Mouse (Mus musculus) midbrain, embryonic 15.5 days (tissue): Measurements from ENCODE around the gene Mgat5. TPM values are rescaled to one million over a fixed set of nuclear protein-coding genes. Genes with fewer than 3 reads are reported as not detected.

Source experiments
- ATAC-seq: fragments of 200-750 bp; cut with Nextera tagmentation; replicated peaks from 2 replicates; pipeline ENCODE4 v1.8.0; 2017; ENCODE audit warnings: moderate TSS enrichment
- H3K27ac ChIP-seq: fragments of 300-500 bp; sonication (generic); 2 replicates; pipeline ENCODE4 v1.5.1; 2015; ENCODE audit warnings: mild to moderate bottlenecking, inconsistent platforms
- H3K27me3 ChIP-seq: fragments of 300-500 bp; sonication (generic); replicated peaks from 2 replicates; pipeline ENCODE4 v1.6.1; 2015; ENCODE audit warnings: inconsistent platforms
- H3K36me3 ChIP-seq: fragments of 300-500 bp; sonication (generic); replicated peaks from 2 replicates; pipeline ENCODE4 v1.6.1; 2015; ENCODE audit warnings: inconsistent platforms
- H3K4me1 ChIP-seq: fragments of 300-500 bp; sonication (generic); 2 replicates; pipeline ENCODE4 v1.6.1; 2015; ENCODE audit warnings: inconsistent platforms
- H3K4me2 ChIP-seq: fragments of 300-500 bp; sonication (generic); 2 replicates; pipeline ENCODE4 v1.6.1; 2015; ENCODE audit warnings: inconsistent platforms, mild to moderate bottlenecking, moderate library complexity
- H3K4me3 ChIP-seq: fragments of 300-500 bp; sonication (generic); 2 replicates; pipeline ENCODE4 v1.5.1; 2015; ENCODE audit warnings: mild to moderate bottlenecking, inconsistent platforms
- H3K9ac ChIP-seq: fragments of 300-500 bp; sonication (generic); 2 replicates; pipeline ENCODE4 v1.6.1; 2015; ENCODE audit warnings: mild to moderate bottlenecking, inconsistent platforms
- H3K9me3 ChIP-seq: fragments of 300-500 bp; sonication (generic); 2 replicates; pipeline ENCODE4 v1.6.1; 2016; ENCODE audit warnings: inconsistent platforms
- WGBS: fragments of 180-500 bp; shearing (Covaris S2); methylation state at CpG from one replicate; pipeline ENCODE4 v1.1.7; 2015; ENCODE audit warnings: mixed read lengths; 5-methylcytosine and 5-hydroxymethylcytosine counted together
- polyA plus RNA-seq: library from polyadenylated mRNA; unstranded; fragments of >200 nt; fragmentation: Nextera tagmentation; extraction: Ambion mirVana; gene quantifications from 2 replicates; pipeline ENCODE4 v1.2.1, GENCODE M21; 2015

The Mgat5 gene
- polyA plus RNA-seq, 1 experiment from 2014 or later: 17.0 TPM

DNA sequence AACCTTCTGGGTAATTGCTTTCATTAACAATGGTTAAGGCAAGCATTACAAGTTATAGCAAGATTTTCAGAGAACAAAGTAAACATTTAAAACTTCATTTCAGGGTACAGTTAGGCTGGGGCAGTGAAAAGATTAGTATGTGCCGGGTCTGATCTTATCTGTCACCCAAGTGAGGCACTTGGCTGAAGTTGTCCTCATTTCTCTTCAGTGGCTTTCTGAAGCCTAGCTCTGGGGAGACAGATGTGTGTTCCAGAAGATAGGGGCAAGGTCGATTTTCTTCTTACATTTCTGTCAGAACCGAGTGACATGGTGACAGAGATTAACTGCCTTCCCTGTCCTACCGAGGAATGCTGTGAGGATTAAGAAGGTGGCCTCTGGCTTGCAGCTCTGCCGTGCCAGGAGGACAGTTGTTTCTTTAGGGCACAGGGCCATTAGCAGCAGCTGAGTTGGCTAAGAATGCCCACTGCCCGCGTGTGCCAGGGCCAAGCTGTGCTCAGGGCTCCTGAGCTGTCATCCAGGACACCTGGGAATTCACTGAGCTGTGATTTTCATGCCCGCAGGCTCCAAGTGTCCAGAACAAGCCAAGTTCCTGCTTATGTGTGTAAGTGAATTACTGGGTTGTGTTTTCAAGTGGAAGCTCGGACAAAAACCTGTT, 134.1 kb downstream of the Mgat5 start:
- H3K9me3 ChIP-seq: no peaks in the 10 kb centered on the region
- H3K27me3 ChIP-seq: no peaks in the 10 kb centered on the region
- H3K4me2 ChIP-seq: no peak overlapping the region
- no peak overlapping the region for H3K27ac ChIP-seq
- peak; percentile 51 for ATAC-seq
- no peak overlapping the region for H3K4me3 ChIP-seq
- WGBS: 55% methylated on average over 9 of the region's 9 CpGs
- no peak overlapping the region for H3K9ac ChIP-seq
- H3K36me3 ChIP-seq: no peaks in the 10 kb centered on the region
- H3K4me1 ChIP-seq: no peaks in the 10 kb centered on the region

DNA sequence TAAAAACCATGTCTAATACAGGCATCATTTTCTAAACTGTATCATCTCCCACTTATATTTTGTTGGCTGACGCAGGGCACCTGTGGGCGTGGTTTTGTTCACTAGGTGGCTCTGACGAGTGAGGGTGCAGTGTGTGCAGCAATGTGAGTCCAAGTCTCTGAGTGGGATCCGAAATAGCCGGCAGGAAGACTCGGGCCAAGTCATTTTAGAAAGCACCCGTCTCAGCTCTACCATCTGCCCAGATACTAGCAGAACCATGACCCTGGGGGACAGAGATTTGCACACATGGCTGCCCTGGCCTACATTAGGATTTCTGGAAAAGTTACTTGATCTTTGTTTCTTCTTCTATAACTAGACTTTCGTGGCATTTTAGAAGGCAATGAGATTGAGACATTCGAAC, 135.5 kb downstream of the Mgat5 start:
- Histone ChIP-seq H3K27ac (no peak overlapping the region), H3K9ac (no peak overlapping the region), H3K36me3 (no peaks in the 10 kb centered on the region), H3K4me3 (no peak overlapping the region), H3K4me2 (no peak overlapping the region), H3K27me3 (no peaks in the 10 kb centered on the region), H3K9me3 (no peaks in the 10 kb centered on the region), H3K4me1 (no peaks in the 10 kb centered on the region)
- 89% methylated on average over 9 of the region's 9 CpGs for WGBS
- ATAC-seq: no peak

DNA sequence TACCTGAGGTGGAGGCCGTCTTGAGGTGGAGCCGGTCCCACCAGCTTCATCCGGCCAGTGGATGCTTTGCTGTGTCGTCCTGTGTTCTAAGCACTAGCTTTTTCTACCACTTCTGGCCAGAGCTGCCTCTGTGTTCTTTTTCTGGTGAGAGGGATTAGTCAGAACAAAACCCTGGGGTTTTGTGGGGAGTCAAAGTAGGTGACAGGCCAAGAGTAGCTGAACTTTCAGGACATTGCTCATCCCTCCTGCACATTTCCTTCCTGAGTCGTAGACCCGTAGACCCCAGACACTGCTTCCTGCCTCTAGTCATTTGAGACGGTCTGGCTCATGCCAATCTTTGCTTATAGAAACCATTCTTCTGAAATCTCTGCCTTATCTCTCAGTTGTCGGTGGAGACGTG, 140.1 kb downstream of the Mgat5 start:
- no peaks in the 10 kb centered on the region for H3K27me3 ChIP-seq
- no peaks in the 10 kb centered on the region for H3K4me1 ChIP-seq
- H3K4me2 ChIP-seq: no peak overlapping the region
- 81% methylated on average over 9 of the region's 9 CpGs for WGBS
- no peak for ATAC-seq
- H3K9me3 ChIP-seq: no peaks in the 10 kb centered on the region
- H3K9ac ChIP-seq: no peak overlapping the region
- no peak overlapping the region for H3K4me3 ChIP-seq
- H3K36me3 ChIP-seq: no peaks in the 10 kb centered on the region
- H3K27ac ChIP-seq: no peak overlapping the region

DNA sequence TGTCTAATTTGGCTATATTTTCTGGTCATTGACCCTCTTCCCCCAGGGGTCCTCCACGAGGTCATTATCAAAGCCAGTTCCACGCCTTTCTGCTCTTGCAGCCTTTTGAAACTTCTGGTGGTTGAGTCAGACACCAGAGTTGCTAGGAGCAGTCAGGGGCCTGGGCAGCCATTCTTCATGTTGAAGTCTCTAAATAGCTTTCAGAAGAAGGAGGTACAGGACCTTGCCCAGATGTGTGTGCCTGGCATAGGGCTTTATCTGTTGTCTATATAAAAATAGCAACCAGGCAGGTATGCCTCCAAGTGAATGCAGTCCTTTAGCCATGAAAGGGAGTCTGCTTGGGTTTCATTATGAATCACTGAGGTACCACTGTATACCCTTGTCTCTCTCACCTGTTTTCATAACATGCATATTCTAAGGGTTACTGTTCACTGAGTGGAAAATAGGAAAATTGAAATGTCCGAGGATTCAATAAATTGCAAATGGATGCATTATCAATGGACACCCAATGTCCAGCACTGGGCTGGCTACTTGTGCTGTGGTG, 141.9 kb downstream of the Mgat5 start:
- H3K4me1 ChIP-seq: no peaks in the 10 kb centered on the region
- WGBS: 67% methylated on average over 3 of the region's 3 CpGs
- no peaks in the 10 kb centered on the region for H3K36me3 ChIP-seq
- H3K27me3 ChIP-seq: no peaks in the 10 kb centered on the region
- ATAC-seq: no peak
- no peak overlapping the region for H3K4me2 ChIP-seq
- H3K27ac ChIP-seq: no peak overlapping the region
- H3K9me3 ChIP-seq: no peaks in the 10 kb centered on the region
- H3K9ac ChIP-seq: no peak overlapping the region
- no peak overlapping the region for H3K4me3 ChIP-seq

DNA sequence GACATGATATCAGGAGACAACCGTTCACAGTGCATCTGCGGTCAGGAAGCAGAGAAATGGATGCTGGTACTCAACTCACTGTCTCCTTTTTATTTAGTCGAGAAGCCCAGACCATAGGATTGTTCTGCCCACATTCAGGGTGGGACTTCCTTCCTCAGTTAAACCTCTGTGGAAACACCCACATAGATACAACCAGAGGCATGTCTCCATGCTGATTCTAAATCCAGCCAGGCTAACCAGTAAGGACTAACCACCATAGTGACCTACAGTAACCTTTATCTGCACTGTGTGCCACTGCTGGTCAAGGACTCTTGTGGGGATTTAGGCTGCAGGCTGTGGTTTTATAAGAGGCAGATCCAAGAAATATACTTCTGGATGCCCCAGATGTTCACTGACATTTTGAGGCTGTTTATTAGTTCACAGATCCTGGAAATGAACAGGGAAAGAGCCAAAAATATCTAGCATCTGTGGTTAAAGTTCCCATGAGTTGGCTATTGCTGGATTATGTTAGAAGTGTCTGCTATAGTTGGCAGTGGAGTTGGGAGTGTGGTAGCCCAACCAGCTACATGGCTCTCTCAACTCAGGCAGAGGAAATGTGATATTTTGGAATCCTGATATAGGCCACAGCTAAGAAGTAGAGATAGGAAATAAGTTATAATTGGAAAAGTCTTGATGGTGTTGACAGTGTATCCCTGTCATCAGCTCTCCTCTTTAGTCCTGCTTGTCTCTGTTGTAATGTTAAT, 143.2 kb downstream of the Mgat5 start:
- Histone ChIP-seq H3K27me3 (no peaks in the 10 kb centered on the region), H3K9me3 (no peaks in the 10 kb centered on the region), H3K4me1 (no peaks in the 10 kb centered on the region), H3K9ac (no peak overlapping the region), H3K27ac (no peak overlapping the region), H3K4me3 (no peak overlapping the region), H3K36me3 (no peaks in the 10 kb centered on the region), H3K4me2 (no peak overlapping the region)
- ATAC-seq: no peak
- 88% methylated on average over 3 of the region's 3 CpGs for WGBS

DNA sequence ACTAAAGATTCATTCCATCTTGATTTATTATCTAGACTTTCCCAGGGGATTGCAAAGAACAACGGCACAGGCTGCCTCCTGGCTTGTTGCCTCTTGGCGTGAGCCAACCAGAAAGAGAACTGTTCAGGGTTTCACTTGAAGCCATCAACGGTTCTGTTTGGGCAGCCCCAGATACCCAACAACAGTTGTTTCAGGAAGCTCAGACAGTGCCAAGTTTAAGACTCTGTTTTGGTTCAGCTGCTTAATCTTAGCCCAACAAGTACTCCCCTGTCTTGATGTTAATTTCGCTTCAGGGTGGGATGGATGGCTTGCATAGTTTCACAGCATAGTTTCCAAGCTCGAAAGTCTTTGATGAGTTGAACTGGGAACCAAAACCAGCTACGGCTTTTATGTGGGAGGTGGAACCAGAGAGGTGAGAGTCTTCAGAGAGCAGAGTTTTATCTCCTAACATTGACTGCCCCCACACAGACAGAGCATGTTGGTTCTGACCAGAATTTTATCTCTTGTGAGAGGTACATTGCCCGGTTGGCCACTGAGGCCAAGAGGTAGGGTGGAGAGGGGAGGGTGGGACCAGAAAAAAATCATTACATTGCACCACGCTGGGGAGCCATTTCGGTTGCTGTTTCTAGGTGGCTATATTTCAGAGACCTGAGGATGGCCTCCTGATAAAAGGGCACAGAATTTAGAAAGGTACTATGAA, 144.0 kb downstream of the Mgat5 start:
- no peaks in the 10 kb centered on the region for H3K9me3 ChIP-seq
- H3K9ac ChIP-seq: no peak overlapping the region
- H3K4me3 ChIP-seq: no peak overlapping the region
- H3K27me3 ChIP-seq: no peaks in the 10 kb centered on the region
- ATAC-seq: peak; percentile 28; the same call in 1 of the 2 replicates
- H3K27ac ChIP-seq: no peak overlapping the region
- no peaks in the 10 kb centered on the region for H3K36me3 ChIP-seq
- WGBS: 81% methylated on average over 9 of the region's 9 CpGs
- H3K4me1 ChIP-seq: 0 out of 2 replicates have a peak, but pooled peaks cover 4% of the 10 kb centered on the region
- H3K4me2 ChIP-seq: no peak overlapping the region

DNA sequence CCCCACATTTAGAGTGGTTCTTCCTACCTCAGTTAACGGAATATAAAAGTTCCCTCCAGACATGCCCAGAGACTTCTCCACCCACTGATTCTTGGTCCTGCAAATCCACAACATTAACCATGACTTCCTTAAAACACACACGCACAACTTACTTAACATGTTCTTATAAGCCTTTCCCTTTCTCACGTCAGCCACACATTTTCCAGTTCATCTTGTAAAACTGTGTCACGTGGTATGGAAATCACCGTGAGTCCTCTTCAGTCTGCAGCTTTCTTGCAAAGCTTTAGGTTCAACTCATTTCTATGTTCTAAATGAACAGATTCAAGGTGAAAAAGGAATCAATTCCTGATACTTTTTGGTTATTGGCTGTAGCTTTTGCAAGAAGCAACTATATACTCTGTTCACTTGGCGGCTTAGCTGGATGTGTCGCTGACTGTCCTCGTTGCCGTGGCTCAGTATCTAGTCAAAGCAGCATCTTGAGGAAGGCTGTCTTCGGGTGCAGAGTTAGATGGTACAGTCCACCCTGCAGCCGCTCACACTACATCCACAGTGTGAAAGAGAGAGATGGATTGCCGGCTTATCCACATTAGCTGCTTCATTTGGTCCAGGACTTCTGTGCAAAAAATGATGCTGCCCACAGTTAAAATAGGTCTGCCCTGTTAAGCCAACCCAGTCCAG, 146.7 kb downstream of the Mgat5 start:
- no peak for ATAC-seq
- Histone ChIP-seq H3K4me1 (0 out of 2 replicates have a peak, but pooled peaks cover 4% of the 10 kb centered on the region), H3K27ac (no peak overlapping the region), H3K4me2 (no peak overlapping the region), H3K9me3 (no peaks in the 10 kb centered on the region), H3K4me3 (no peak overlapping the region), H3K36me3 (no peaks in the 10 kb centered on the region), H3K27me3 (no peaks in the 10 kb centered on the region), H3K9ac (no peak overlapping the region)
- 92% methylated on average over 12 of the region's 12 CpGs for WGBS

DNA sequence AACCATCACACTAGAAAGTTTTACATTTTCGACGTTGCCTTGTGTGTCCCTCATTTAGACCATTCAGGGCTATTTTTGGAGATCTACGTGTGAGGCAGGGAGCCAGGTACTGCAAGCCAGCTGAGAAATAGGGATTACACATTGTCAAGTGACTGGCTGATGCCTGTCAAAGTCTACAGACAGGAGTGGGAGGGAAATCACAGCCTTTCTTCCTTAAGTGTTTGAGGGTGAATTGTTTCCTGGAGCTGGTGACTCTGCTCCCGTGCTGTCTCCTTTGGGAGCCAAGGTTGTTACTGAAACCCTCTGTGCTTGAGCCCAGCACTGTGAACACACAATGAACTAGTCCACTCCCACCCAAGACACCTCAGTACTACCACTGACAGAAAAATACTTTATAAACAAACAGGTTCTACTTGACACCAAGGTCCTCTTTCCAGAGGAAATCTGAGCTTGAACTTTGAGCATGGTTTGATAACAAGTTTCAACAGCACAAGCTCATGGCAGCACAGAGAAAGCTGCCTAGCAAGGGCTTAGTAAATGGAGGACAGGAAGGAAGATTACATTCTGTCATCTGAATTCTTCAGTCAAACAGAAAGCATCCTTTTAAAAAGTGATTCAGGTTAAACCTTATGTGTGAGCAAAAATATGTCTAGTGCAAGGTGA, 147.4 kb downstream of the Mgat5 start:
- Histone ChIP-seq H3K27me3 (no peaks in the 10 kb centered on the region), H3K9ac (no peak overlapping the region), H3K4me3 (no peak overlapping the region), H3K36me3 (no peaks in the 10 kb centered on the region), H3K4me2 (no peak overlapping the region), H3K4me1 (0 out of 2 replicates have a peak, but pooled peaks cover 4% of the 10 kb centered on the region), H3K9me3 (no peaks in the 10 kb centered on the region), H3K27ac (no peak overlapping the region)
- WGBS: 76% methylated on average over 4 of the region's 4 CpGs
- ATAC-seq: no peak

DNA sequence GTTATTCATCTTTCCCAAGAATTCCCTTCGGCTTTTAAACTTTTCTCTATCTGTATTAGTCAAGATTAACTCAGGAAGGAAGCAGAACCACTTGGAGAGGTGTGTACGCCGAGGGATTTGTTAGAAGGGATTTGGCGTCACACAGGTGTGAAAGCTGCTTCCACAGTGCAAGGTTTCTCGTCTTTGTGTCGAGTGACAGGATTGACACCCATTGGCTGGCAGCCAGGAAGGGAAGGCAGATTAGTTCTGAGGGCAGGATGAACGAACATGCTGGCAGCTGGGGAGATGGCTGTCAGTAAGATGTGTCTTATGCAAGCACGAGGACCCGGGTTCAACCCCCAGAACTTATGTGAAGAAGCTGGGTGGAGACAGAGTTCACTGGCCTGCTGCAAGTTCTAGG, 148.6 kb downstream of the Mgat5 start:
- Histone ChIP-seq H3K4me1 (0 out of 2 replicates have a peak, but pooled peaks cover 4% of the 10 kb centered on the region), H3K27ac (no peak overlapping the region), H3K9me3 (no peaks in the 10 kb centered on the region), H3K27me3 (no peaks in the 10 kb centered on the region), H3K36me3 (no peaks in the 10 kb centered on the region), H3K4me2 (no peak overlapping the region), H3K9ac (no peak overlapping the region), H3K4me3 (no peak overlapping the region)
- WGBS: 52% methylated on average over 9 of the region's 9 CpGs
- no peak for ATAC-seq

DNA sequence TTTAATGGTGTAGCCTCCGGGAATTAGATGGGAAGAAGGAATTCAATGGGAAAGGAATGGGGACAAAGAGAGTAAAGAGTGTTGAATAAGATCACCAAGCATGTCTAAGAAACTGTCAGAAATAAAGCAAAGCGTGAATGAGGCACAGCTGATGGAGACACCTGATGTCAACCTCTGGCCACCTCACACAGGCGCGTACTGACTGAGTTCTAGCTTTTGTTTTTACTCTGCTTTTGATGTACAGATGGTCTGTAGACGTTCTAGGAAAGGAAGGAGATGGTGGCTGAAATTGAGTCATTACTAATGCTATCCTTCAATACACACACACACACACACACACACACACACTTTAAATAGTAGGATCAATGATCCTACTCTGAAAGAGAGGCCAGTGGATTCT, 149.3 kb downstream of the Mgat5 start:
- Histone ChIP-seq H3K4me1 (0 out of 2 replicates have a peak, but pooled peaks cover 4% of the 10 kb centered on the region), H3K9ac (no peak overlapping the region)
- WGBS: 79% methylated on average over 5 of the region's 5 CpGs

DNA sequence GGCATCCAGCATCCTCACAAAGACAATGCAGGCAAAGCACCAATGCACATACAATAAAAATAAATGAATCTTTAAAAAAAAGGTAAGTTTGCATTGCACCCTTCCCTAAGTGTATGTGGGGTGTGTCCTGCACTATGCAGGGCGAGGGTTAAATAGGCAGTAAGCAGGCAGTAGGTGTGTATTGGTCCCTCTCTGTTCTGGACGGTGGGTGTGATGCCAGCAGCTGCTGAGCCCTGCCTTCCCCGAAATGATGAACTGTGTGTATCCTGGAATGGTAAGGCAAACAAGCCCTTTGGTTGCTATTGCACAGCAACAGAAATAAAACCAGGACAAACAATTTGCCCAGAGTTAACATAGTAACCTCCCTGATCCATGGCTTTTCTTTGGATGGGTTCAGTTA, 150.2 kb downstream of the Mgat5 start:
- Histone ChIP-seq H3K27me3 (no peaks in the 10 kb centered on the region), H3K4me3 (no peak overlapping the region), H3K9me3 (no peaks in the 10 kb centered on the region), H3K4me1 (0 out of 2 replicates have a peak, but pooled peaks cover 4% of the 10 kb centered on the region), H3K4me2 (no peak overlapping the region), H3K9ac (no peak overlapping the region), H3K27ac (no peak overlapping the region), H3K36me3 (no peaks in the 10 kb centered on the region)
- no peak for ATAC-seq
- WGBS: 79% methylated on average over 3 of the region's 3 CpGs

More for the DNA sequence above, 149.3 kb downstream of the Mgat5 start:
- H3K4me3 ChIP-seq: no peak overlapping the region
- H3K27ac ChIP-seq: no peak overlapping the region
- no peak overlapping the region for H3K4me2 ChIP-seq
- no peaks in the 10 kb centered on the region for H3K9me3 ChIP-seq
- no peaks in the 10 kb centered on the region for H3K36me3 ChIP-seq
- ATAC-seq: no peak
- H3K27me3 ChIP-seq: no peaks in the 10 kb centered on the region
